Mouse (Mus musculus): ENCODE results near the gene Slc16a8.
"Not testable (repeated sequence)": the region's sequence is repeated elsewhere in the genome, so short reads cannot be mapped to it uniquely, and the experiment has no call there.

The Slc16a8 gene

GRCm38 (mm10) chr15:79262786-79263309, 8.3 kb upstream of the Slc16a8 start:
- DNase-seq (ENCODE audit: low read depth), result no peak

- DNase-seq (ENCODE audit: low read depth), result no peak
Observed at GRCm38 (mm10) chr15:79262375-79262774, 7.8 kb upstream of the Slc16a8 start.

GRCm38 (mm10) chr15:79261757-79262156, 7.2 kb upstream of the Slc16a8 start:
- no peak for DNase-seq (ENCODE audit: low read depth)

- no peak for DNase-seq (ENCODE audit: low read depth)
Observed at GRCm38 (mm10) chr15:79261095-79261725, 6.6 kb upstream of the Slc16a8 start.

GRCm38 (mm10) chr15:79258521-79258920, 4.0 kb upstream of the Slc16a8 start:
- peak; percentile 27 for DNase-seq (ENCODE audit: low read depth)

- DNase-seq (ENCODE audit: low read depth), result no peak
Observed at GRCm38 (mm10) chr15:79252580-79252979, 2.0 kb downstream of the Slc16a8 start.

GRCm38 (mm10) chr15:79251781-79252491, 2.6 kb downstream of the Slc16a8 start:
- DNase-seq (ENCODE audit: low read depth), result no peak

GRCm38 (mm10) chr15:79251168-79251567, 3.4 kb downstream of the Slc16a8 start:
- no peak for DNase-seq (ENCODE audit: low read depth)

GRCm38 (mm10) chr15:79250236-79250635, 4.3 kb downstream of the Slc16a8 start:
- DNase-seq (ENCODE audit: low read depth), result no peak

GRCm38 (mm10) chr15:79245321-79245720, 9.2 kb downstream of the Slc16a8 start:
- no peak for DNase-seq (ENCODE audit: low read depth)

- DNase-seq (ENCODE audit: low read depth), result no peak
Observed at GRCm38 (mm10) chr15:79244071-79244893, 10.3 kb downstream of the Slc16a8 start.

GRCm38 (mm10) chr15:79243234-79244042, 11.1 kb downstream of the Slc16a8 start:
- peak; percentile 98 for DNase-seq (ENCODE audit: low read depth)

- peak; percentile 11 for DNase-seq (ENCODE audit: low read depth)
Observed at GRCm38 (mm10) chr15:79242574-79243233, 11.9 kb downstream of the Slc16a8 start.

- DNase-seq (ENCODE audit: low read depth), result no peak
Observed at GRCm38 (mm10) chr15:79238036-79238435, 16.5 kb downstream of the Slc16a8 start.

- no peak for DNase-seq (ENCODE audit: low read depth)
Observed at GRCm38 (mm10) chr15:79235268-79235667, 19.3 kb downstream of the Slc16a8 start.

GRCm38 (mm10) chr15:79229058-79229821, 25.3 kb downstream of the Slc16a8 start, which contains the start of the genes Pick1 and Gm49486:
Gene Pick1, plus strand, starts transcription at chr15:79229173.
Gene Gm49486, plus strand, starts transcription at chr15:79229391.
- DNase-seq (ENCODE audit: low read depth), result peak; percentile 95

- not testable (repeated sequence) for DNase-seq (ENCODE audit: low read depth)
Observed at GRCm38 (mm10) chr15:79225780-79226179, 28.8 kb downstream of the Slc16a8 start.

GRCm38 (mm10) chr15:79224685-79225084, 29.9 kb downstream of the Slc16a8 start:
- peak; percentile 90 for DNase-seq (ENCODE audit: low read depth)

- no peak for DNase-seq (ENCODE audit: low read depth)
Observed at GRCm38 (mm10) chr15:79223641-79224040, 30.9 kb downstream of the Slc16a8 start.

GRCm38 (mm10) chr15:79219572-79219971, 35.0 kb downstream of the Slc16a8 start:
- no peak for DNase-seq (ENCODE audit: low read depth)

Data from NIH3T3 (cell line).